Mouse (Mus musculus) spleen, adult 12 weeks (tissue): Measurements from ENCODE around the gene Zbtb16.

Experiments used
- DNase-seq: peaks from one replicate; pipeline ENCODE4 v3.0.0; 2022; ENCODE audit warnings: low spot score

The Zbtb16 gene

DNA sequence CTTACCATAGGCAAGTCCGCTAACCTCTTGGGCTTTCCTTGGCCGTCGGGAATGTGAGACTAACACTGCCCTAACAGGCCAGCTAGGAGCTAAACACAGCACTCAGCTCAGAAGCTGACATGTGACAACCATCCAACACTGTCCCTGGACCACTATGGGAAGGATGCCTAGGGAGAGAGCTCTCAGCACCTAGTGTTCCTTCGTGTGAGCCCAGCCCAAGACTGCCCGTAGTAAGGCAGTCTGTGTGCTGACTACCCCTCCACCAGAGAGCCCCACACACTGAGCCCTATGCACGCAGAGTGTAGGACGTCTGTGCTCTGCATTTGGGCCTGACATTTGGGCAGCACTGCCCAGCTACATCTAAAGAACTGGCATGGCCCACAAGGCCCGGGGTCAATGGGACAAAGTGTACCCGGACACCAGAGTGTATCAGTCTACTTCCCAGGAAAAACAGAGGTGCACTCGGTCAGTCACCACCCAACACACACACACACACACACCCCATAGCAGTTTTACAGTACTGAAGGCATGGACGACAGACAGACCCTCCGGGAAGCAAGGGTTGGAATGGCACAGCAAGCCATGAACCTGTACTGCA lies 11.4 kb downstream of the Zbtb16 start:
- no peak for DNase-seq

DNA sequence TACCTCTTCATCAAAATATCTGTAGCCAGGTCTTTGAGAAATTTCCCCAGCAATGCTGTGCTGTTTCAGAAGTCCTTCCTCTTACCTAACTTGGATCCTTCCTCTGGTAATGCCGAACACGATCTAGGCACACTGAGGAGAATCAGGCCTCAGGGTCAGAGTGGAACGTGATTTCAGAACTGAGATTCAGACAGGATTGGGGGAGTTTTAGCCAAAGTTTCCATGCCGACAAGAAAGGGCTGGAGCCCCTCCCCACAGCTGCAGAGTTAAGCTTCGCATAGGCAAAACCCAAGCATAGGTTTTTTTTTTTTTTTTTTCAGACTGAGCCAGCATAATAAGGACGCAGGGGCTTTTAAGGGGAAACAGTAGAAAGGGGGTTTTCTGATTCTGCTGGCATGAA lies 12.2 kb downstream of the Zbtb16 start:
- DNase-seq, result no peak

DNA sequence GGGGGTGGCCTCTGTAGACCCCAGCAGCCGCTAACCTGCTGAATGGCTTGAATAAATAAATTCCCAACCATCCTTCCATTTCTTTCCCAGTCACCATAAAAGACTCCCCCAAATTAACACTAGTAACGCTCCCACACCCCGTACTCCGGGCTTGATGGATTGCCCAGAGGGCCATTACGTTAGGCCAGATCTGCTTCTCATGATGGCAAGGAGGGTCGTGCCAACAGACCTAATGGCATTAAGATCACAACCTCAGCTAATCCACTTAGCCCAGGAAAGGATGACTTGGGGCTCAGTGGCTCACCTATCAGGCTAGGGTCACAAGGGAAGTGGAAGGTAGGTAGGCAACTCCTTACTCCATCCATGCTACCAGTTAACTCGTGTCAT lies 12.7 kb downstream of the Zbtb16 start:
- DNase-seq, result no peak

DNA sequence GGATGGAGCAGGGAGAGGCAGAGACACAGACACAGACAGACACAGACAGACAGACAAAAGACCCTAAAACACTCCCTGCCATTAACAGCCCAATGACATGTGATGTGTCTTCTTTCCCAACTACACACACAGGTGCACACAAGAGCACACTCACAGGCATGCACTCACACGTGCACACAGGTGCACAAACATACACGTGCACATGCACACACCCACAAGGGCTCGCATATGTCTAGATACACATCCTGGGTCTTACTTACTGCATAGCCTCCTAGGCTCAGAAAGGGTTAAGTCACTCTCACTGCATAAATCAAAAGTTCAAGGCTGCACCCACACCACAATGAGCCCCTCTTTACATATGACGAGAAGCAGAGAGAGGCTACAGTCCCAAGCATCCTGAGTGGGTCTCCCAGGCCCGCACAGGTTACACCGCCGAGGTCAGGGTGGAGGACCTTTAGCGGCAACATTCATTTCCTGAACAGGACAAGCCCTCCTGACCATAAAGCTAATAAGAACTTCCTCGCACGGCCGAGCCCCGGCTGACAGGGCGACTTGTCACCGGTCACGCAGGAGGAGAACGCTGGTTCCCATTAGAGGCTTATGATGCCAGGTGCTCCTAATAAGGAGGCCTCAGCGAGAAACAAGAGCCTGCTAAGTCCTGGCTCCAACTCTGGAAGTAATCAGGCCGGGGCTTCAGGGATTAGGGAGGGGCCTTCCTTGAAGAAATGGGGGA lies 13.3 kb downstream of the Zbtb16 start:
- DNase-seq, result no peak

DNA sequence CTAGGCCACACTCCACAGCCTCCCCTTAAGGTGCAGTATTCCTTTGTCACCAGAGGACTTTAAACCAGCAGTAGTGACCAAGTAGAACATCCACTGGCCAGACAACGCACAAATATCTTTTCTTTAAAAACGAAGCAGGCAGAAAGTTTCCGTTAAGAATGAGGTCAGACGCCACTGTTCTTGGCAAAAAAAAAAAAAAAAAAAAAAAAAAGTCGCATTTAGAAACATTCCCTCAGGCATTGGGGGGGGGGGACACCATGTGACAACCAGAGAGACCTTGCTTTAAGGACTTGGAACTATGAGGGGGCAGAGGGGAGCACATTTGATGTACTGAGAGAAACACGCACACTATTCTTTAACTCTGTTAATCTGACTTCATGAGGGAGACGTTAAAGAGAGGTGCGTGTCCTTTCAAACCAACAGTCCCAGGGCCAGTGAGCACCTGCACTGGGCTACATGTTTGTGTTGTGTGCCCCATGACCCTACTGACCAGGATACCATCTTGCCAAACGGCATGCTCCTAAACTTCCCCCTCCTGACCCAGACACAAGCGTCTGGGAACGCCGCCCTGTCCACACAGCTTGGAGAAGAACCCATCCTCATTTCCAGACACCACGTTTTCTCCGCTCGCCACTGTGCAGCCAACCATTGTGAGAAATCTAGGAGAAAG lies 14.0 kb downstream of the Zbtb16 start:
- no peak for DNase-seq

DNA sequence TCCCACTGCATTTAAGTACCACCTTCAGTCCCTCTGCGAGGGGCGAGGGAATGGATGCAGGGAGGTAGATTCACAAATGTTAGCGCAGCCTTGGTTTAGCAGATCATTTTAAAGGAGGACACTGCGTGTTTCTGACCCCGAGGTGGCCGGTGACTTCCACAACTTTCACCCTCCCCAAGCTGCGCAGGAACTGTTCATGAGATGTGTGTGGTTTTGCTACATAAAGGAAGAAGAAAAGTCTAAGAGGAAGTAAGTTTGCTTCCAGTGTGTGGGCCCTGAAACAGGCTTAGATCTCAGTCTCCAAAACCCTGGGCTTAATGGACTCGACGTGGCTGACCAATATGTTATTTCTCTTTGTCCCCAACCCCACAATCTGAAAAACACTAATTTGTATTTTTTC lies 14.6 kb downstream of the Zbtb16 start:
- no peak for DNase-seq

DNA sequence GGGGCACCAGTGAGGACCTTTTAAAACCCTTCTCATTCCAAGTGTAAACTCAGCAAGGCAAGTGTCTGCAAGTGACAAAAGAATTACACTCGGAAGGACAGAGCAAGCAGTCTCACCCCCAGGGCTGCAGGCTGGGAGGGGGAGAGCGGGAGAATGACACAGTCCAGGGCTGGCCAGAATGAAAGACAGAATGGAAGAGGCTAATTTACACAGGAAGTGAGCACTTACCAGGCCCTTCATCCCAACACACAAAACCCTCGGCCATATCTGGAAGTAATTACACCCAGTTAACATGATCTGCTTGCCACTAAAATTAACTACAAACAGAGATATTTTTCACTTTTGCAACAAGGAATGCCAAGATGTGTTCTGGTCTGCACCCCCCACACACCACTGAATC lies 15.2 kb downstream of the Zbtb16 start:
- no peak for DNase-seq

DNA sequence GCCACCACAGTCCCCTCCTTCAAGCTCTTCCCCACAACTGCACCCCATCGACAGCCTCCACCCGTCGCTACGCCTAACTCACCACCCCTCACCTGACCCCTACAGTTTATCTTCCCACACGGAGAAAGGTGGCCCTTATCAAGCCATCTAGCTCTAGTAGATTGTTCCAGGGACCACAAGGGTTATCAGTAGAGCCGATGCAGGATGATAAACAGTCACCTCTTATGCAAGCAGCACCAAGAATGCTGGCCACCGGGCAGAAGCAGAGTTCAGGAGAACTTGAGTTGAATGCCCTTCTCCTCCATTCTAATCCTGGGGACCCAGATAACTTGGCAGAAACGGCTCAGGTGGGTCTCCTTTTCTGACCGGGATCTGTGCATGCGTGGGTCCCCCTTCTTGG lies 16.3 kb downstream of the Zbtb16 start:
- DNase-seq, result no peak

DNA sequence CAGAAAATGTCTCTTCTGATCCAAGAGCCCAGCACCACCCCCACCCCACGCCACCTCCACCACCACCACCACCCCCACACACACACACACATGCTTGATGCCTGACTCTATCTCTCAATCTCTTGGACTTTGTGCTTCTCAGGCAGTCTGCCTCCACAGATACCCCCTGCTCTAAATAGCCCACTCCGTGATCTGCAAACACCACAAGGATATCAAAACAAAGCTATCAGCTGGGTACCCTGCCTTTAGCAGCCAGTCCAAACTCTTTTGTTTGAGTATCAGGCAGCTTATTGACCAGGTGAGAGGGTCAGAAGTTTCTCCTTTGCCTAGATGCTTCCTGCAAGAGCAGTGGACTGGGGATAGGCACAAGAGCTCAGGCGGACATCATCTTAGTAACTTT lies 16.9 kb downstream of the Zbtb16 start:
- DNase-seq, result no peak

DNA sequence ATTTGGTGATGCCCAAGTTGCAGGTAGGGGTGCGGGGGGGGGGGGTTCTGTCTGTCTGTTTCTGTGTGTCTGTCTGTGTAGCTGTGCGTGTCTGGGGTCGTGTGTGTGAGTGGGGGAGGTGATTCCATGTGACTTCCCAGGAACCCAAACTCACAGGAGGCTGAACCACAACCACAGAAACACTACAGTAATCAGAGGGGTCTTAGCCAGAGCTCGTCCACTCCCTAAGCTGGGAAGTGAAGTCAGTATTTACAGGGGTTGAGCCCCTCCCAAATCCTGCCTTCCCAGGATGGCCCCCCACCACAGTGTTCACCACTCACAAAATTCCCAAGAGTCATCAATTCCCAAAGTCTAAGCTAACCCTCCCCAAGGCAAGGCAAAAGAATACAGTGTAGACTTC lies 18.1 kb downstream of the Zbtb16 start:
- no peak for DNase-seq

DNA sequence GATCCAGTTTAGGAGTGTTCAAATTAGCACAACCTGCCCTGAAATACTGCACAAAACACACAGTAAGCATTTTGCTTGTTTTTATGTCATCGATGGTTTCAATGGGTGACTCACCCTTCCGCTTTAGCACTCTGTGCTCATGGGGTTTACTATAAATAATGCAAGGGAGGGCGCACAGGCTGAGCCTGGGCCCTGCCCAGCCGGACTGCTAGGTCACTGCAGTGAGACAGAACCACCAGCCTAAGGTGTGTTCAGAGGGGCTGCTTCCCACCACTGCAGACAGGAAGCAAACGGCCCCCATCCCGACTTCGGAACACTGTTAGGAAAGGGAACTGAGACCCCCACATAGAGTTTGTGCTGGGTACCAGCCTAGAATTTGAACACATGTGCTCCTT lies 18.6 kb downstream of the Zbtb16 start:
- no peak for DNase-seq

DNA sequence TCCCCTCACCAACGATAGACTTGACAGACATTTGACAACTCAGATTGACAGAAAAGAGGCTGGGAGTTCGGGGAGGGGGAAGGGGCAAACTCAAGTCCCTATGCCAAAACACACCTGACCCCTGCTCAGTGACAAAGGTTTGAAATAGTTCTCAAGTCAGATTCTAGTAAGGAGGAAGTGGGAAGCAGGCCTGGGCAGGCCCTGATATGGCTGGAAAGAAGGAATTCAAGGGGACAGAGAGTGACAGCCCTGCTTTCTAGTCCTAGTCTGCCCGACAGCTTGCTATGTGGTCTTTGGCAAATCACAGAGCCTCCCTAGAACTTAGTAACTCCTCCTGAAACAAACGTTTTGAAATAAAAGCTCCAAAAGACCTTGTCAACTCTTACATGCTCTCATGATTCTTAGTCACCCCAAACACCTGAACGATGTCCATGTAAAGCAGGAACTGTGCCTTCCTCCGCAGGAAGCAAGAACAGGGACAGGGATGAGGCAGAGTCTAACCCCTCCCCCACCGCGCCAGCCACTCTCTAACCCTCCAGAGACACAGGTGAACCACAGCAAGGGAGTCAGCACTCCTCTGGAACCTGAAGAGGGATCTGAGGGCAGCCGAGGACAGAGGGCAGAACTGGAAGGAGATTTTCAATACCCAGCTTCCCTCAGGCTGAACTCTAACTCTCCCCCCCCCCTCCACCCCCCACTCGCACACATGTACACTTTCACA lies 19.2 kb downstream of the Zbtb16 start:
- no peak for DNase-seq

DNA sequence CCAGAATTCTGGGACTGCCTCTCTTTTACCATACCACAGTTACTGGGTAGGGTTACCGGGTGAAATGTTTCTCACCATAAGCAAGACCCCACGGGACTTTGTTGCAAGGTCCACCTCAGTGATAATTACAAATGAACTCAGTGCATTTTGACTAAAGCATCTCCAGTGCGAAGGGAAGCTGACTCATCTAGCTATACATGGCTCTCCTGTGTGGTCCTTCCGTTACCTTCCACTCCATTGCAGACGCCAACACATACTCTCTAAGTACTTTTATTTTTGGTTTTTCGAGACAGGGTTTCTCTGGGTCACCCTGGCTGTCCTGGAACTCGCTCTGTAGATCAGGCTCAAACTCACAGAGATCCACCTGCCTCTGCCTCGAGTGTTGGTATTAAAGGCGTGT lies 19.9 kb downstream of the Zbtb16 start:
- DNase-seq, result no peak

DNA sequence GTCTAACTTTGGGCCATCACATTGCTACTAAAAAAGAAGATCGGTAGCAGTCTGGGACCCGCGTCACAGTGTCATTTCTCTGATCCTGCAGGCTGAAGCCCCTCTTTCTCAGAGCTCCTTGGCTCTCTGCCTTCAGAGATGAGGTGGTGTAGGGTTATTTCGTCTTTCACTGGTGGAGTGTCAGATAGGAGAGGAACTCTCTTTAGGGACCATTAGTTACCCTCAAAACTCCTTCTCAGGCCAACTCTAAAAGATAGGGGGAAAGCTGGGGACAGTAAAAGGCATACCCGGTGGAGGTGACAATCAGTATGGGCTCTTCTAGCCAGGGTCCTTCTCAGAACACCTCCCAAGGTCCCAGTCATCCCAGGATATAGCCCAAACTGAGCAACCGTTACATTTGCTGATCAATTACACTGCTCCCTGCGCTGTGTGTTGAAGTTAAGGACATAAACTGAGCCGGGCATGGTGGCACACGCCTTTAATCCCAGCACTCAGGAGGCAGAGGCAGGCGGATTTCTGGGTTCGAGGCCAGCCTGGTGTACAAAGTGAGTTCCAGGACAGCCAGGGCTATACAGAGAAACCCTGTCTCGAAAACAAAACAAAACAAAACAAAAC lies 21.0 kb downstream of the Zbtb16 start:
- DNase-seq, result no peak

DNA sequence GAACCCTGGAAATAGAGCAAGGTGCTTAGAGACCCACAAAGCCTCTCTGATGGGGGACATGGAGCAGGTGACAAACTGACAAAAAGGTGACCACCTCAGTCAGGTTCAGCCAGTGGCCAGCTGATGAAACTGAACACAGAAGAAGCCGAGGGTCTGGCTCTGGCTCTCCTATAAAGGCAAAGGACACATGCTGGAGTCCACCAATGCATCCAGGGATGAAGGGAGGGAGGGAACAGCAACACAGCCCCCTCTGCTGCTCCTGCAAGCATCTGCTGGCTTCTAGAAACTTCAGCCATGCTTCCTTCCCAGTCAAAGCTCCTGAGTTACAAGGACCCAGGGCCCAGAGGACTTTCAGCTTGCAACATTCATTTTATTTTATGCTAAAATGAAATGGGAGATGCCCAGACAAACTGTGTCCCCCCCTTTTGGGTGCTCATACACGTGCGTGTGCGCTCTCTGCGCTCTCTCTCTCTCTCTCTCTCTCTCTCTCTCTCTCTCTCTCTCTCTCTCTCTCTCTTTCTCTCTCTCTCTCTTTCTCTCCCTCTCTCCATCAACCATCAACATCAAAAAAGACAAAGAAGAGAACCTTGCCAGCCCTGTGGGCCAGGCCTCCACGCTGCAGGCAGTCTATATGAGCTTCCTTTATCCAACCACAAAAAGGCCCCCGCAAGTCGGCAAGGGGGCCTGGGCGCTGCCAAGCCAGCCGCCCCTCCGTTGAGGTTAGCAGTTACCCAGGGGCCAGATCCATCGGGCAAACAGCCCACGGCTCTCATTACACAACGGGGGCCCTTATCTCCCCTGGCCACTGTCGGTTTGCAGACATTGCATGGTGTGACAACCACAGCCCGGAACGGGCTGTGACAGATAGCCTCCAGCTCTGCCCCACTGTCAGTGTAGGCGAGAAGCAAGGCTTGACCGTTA lies 21.8 kb downstream of the Zbtb16 start:
- no peak for DNase-seq

DNA sequence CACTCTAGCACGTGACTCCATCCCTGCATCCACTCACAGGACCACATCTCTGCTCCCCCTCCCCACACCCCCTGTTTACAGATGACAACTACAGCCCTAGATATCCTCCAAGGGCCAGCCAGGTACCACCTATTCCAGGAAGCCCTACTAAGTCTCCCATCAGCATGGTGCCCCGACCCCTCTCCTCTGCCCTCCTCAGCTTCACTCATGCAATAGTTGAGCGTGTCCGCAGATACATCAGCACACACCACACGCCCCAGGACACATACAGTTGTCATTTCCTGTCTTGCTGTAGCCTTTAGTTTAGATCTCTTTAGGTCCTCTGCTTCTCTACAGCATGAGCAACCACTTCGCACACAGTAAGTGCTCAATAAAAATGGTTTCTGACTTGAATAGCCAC lies 23.7 kb downstream of the Zbtb16 start:
- DNase-seq, result no peak

DNA sequence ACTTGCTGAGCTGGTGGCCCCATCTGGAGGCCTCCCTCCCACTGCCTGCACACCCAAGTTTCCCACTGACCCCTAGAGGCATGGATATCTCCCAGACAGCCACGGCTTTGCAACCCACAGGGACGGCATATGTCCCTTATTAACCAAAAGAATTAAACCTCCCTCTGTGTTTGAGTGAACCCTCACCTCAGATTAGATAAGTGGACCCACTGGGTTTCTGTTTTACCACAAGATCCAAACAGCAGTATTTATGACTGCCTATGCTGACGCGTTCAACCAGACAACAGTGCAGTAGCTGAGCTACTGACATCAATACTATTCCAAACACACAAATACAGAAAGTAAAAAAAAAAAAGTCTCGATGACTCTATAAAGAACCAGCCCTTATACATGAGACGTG lies 29.4 kb downstream of the Zbtb16 start:
- DNase-seq, result no peak

DNA sequence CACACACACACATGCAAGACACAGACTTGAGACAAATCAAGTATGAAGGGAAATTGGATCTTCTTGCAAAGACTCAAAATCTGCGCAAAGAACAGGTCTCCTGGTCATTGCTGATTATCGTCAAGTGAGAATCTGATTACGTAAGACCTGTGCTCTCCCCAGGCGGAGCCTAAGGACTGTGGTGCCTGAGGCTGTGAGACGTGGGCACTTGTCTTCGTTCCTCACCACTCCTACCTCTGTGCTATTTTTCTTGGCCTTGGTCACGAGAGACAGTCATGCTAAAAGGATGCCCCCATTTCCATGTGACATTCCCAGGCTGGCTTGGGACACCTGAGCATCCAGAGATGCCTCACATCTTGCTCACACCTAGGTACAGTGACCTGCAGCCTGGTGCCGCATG lies 30.2 kb downstream of the Zbtb16 start:
- no peak for DNase-seq

DNA sequence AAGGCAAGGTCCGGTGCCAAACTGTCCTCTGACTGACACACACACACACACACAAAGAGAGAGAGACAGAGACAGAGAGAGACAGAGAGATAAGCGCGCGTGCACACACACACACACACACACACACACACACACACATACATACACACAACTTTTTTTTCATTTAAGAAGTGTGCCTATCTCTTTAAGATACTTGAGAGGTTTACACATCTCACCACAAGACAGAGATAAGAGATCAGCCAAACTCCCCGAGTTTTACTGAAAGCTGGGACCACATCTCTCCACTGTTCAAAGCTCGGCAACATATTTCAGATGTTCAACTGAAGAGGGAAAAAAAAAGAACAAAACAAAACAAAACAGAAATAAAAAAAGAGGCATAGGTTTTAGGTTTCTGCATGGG lies 31.5 kb downstream of the Zbtb16 start:
- no peak for DNase-seq

DNA sequence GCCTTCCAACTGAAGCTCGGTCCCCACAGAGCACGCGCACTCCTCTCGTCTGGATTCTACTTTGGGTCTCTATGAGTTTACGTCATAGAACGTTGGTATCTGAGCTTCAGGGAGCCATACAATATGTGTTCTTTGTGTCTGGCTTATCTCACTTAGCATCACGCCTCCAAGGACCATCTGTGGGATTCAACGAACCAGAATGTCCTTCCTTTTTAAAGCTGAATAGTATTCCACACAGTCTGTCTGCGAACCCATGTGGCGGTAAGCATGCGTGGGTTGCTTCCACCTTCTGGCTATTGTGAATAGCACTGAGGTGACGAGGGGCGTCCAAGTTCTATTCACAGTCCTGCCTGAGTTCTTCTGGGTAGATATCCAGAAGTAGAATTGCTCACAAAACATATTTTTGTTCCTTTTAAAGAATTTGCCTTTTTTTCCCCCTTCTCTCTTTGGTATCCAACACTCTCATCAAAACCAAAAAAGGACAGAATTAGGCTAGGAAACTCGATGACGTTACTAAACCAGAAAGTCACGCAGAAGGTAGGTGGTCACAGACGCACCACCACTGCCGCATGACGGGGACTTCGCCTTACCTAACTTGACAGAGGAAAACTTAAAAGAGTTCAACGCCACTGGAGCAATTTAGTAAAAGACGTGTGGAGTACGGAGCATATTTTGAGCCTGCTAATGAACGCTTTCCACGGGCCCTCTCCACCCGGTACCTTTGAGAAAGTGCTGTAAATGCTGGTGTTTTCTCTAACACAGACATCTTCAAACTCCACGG lies 32.4 kb downstream of the Zbtb16 start:
- DNase-seq, result no peak

DNA sequence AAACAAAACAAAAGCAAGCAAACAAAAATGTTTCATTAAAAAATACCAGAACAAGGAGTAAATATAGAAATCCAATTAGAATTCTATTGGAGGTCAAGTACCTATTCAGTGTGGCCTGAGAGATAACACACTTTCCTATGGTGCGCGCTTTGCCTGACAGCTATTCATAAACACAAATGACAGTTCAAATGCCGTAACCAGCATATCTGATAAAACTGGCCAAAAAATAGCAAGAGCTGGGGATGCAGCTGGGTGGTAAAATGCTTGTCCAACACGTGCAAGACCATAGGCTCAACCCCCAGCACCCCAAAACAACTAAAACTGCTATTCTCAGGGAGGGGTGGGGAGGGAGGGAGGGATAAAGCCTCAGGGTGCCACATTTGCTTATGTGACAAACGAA lies 33.6 kb downstream of the Zbtb16 start:
- no peak for DNase-seq
